Mouse (Mus musculus) bone marrow, adult 2 months (tissue): ENCODE results near the gene Dennd2a.

Experiments used
- CTCF ChIP-seq: fragments of 200-500 bp; IDR thresholded peaks from 2 replicates; pipeline ENCODE4 v1.5.1; 2011; ENCODE audit warnings: low read length, control low read depth; ENCODE audit not compliant: control insufficient read depth, insufficient read depth
- POLR2A ChIP-seq: fragments of 200-500 bp; IDR thresholded peaks from 2 replicates; pipeline ENCODE4 v1.6.1; 2011; ENCODE audit warnings: low read depth, mild to moderate bottlenecking, control low read depth, low read length, borderline replicate concordance; ENCODE audit not compliant: control insufficient read depth

DNA sequence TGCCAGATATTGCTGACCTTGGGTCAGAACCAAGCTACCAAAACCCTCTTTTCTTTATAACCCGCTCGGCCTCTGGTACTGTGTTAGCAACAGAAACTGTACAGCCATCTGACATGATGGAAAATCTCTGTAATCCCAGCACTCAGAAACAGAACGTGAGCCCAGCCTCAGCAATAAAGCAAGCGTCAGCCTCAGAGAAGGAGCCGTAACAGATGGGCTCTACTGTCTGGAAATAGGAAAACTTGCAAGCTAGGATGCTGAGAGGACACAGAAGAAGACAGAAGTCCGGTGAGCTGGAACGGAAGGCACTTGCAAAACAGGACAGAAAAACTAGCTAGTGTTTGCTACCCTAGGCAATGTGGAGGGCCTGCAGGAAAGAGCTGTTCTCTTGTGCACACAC is 12.2 kb downstream of the Dennd2a start:
- TF ChIP-seq CTCF, result no peak
- no peak for TF ChIP-seq POLR2A
